Mouse (Mus musculus) CH12.LX (cell line): ENCODE data around the gene Lbh.

Experiments used
- CTCF ChIP-seq, 2 experiments: IDR thresholded peaks in 1 of 2; conservative IDR thresholded peaks in 1 of 2; 2 replicates each; pipeline ENCODE4 v1.5.1; 2011 to 2012; ENCODE audit warnings: low read depth in 2 of 2, low read length in 2 of 2, improper control_type of control experiment in 1 of 2, inconsistent platforms in 1 of 2, mild to moderate bottlenecking in 1 of 2, moderate library complexity in 1 of 2
- EP300 ChIP-seq: IDR thresholded peaks from 2 replicates; pipeline ENCODE4 v1.6.1; 2011; ENCODE audit warnings: low read length, improper control_type of control experiment
- IRF4 ChIP-seq: IDR thresholded peaks from 2 replicates; pipeline ENCODE4 v1.6.1; 2014; ENCODE audit warnings: low read depth, mild to moderate bottlenecking, inconsistent platforms, low read length, improper control_type of control experiment
- POLR2A ChIP-seq: IDR thresholded peaks from 2 replicates; pipeline ENCODE4 v1.6.1; 2011; ENCODE audit warnings: low read depth, mild to moderate bottlenecking, improper control_type of control experiment, low read length
- POLR2AphosphoS2 ChIP-seq: IDR thresholded peaks from 2 replicates; pipeline ENCODE4 v1.6.1; 2011; ENCODE audit warnings: low read depth, low read length, improper control_type of control experiment
- USF2 ChIP-seq: conservative IDR thresholded peaks from 2 replicates; pipeline ENCODE4 v1.6.1; 2011; ENCODE audit warnings: low read depth, low read length, improper control_type of control experiment
- ZMIZ1 ChIP-seq: IDR thresholded peaks from 2 replicates; pipeline ENCODE4 v1.6.1; 2012; ENCODE audit warnings: low read depth, mild to moderate bottlenecking, inconsistent platforms, low read length, improper control_type of control experiment
- ZNF384 ChIP-seq: IDR thresholded peaks from 2 replicates; pipeline ENCODE4 v1.6.1; 2012; ENCODE audit warnings: low read depth, low read length, improper control_type of control experiment, inconsistent platforms

- TF ChIP-seq POLR2A (no peak), EP300 (no peak), ZNF384 (no peak), USF2 (no peak), POLR2AphosphoS2 (no peak), IRF4 (no peak), ZMIZ1 (no peak), CTCF (conservative IDR thresholded peaks at IDR 0.05 in 1 of 2, IDR thresholded peaks at IDR 0.05 in 1 of 2; ENCODE audit: low read depth in 2 of 2, low read length in 2 of 2) (no peak)
These were observed 26.5 kb upstream of the Lbh start for GRCm38 (mm10) chr17:72891556-72891955.
